Mouse (Mus musculus): ENCODE measurements around the gene Maip1. TPM values are rescaled to one million over a fixed set of nuclear protein-coding genes. Genes with fewer than 3 reads are reported as not detected.

Gene Maip1
- polyA plus RNA-seq (2015; fragmentation: Nextera tagmentation; extraction: Ambion mirVana), result 17.1 and 17.5 TPM in 2 replicates

DNA sequence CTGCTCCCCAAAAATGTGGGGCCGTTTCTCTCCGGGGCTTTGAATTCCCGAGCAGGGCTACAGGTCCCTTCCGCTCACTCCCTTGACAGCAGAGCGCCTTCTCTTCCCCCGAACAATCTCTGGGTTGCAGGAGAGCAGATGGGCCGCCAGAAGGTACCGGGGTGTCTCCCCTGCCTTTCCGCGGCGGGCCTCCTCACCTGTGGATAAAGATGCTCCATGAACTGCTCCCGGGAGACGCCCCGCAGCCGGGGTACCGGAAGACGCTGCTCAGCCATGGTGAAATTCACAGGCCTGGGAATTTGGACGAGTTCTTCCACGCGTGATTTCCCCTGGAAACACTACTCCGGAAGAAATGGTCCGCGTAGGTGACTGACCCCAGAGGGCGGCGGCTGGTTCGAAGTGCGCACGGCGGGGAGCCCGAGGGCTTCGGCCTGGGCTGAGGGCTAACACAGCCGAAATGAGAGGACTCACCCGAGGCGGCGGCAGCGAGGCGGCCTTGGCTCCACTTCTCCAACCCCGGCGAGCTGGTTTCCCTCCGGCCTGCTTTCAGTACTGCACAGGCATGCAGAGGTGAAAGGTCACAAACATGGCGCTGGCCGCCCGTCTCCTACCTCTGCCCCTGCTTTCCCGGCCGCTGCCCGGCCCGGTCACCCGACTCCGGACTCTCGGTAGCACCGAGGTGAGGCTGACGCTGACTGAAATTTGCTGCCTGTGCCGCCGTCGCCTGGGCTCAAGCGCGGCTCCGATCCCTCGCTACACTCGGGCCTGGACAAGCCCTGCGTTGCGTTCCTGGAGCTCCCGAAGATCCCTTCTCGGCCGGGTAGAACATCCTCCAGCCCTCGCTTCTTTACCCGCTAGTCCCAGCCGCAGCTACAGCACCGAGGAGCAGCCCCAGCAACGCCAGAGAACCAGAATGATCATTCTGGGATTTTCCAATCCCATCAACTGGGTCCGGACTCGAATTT is at the start of gene Maip1, which contains the start of gene Tyw5:
Gene Maip1 (plus strand): TSS at position 142 of the 965 bp plus-strand sequence.
Gene Tyw5 (minus strand): TSS at position 915 of the 965 bp plus-strand sequence.
- H3K27ac ChIP-seq, result peak within 1 kb of the TSS; percentile 97
- H3K4me3 ChIP-seq, result peak within 1 kb of the TSS; percentile 90
- peaks cover 38% of the 10 kb centered on the region for H3K4me1 ChIP-seq
- H3K27me3 ChIP-seq (replicated peaks), result no peaks in the 10 kb centered on the region
- H3K9me3 ChIP-seq, result no peaks in the 10 kb centered on the region
- peak within 1 kb of the TSS; percentile 74 for H3K4me2 ChIP-seq
- H3K9ac ChIP-seq, result peak within 1 kb of the TSS; percentile 90
- ATAC-seq (replicated peaks), result peak; percentile 96
- H3K36me3 ChIP-seq (replicated peaks), result no peaks in the 10 kb centered on the region
- WGBS, result under 1% methylated on average over 72 of the region's 72 CpGs

GRCm38 (mm10) chr1:57358546-57358945 is 47.6 kb upstream of the Maip1 start:
- H3K9me3 ChIP-seq, result no peaks in the 10 kb centered on the region
- no peak overlapping the region for H3K27ac ChIP-seq
- no peak overlapping the region for H3K4me2 ChIP-seq
- H3K9ac ChIP-seq, result no peak overlapping the region
- H3K4me3 ChIP-seq, result no peak overlapping the region
- 65% methylated on average over 5 of the region's 5 CpGs for WGBS
- H3K27me3 ChIP-seq (replicated peaks), result no peaks in the 10 kb centered on the region
- peak; percentile 60 for ATAC-seq (replicated peaks)
- H3K36me3 ChIP-seq (replicated peaks), result no peaks in the 10 kb centered on the region
- no peaks in the 10 kb centered on the region for H3K4me1 ChIP-seq

- Histone ChIP-seq H3K4me1 (no peaks in the 10 kb centered on the region), H3K4me2 (no peak overlapping the region), H3K27me3 (replicated peaks) (no peaks in the 10 kb centered on the region), H3K9me3 (no peaks in the 10 kb centered on the region), H3K36me3 (replicated peaks) (no peaks in the 10 kb centered on the region), H3K4me3 (no peak overlapping the region), H3K9ac (no peak overlapping the region), H3K27ac (no peak overlapping the region)
- ATAC-seq (replicated peaks), result no peak
- 93% methylated on average over 3 of the region's 3 CpGs for WGBS
These were observed 38.7 kb upstream of the Maip1 start for GRCm38 (mm10) chr1:57367446-57367845.

- Histone ChIP-seq H3K27me3 (replicated peaks) (no peaks in the 10 kb centered on the region), H3K4me3 (no peak overlapping the region), H3K36me3 (replicated peaks) (no peaks in the 10 kb centered on the region), H3K4me2 (no peak overlapping the region), H3K9me3 (no peaks in the 10 kb centered on the region), H3K9ac (no peak overlapping the region), H3K4me1 (no peaks in the 10 kb centered on the region), H3K27ac (no peak overlapping the region)
- no peak for ATAC-seq (replicated peaks)
- 87% methylated on average over 4 of the region's 4 CpGs for WGBS
These were observed 37.0 kb upstream of the Maip1 start for GRCm38 (mm10) chr1:57369111-57369510.

DNA sequence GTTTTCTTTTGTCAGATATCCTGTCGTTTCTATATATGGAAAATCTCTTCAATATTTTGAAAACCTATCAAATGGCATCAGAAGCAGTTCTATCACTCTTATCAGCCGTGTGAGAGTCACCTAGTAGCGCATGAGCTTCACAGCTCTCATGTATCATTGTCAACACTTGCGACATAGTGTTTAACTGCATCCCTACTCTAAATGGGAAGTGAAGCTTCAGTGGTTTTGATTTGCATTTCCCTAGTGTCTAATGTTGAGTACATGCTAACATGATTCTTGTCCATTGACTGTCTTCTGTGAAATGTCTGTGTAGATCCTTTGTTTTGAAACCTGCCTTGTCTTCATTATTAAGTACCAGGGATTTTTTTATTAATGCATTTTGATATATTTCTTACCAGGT is 35.7 kb upstream of the Maip1 start:
- WGBS, result 83% methylated on average over 4 of the region's 4 CpGs
- Histone ChIP-seq H3K4me1 (no peaks in the 10 kb centered on the region), H3K4me2 (no peak overlapping the region), H3K27me3 (replicated peaks) (no peaks in the 10 kb centered on the region), H3K9me3 (no peaks in the 10 kb centered on the region), H3K4me3 (no peak overlapping the region), H3K36me3 (replicated peaks) (no peaks in the 10 kb centered on the region), H3K27ac (no peak overlapping the region), H3K9ac (no peak overlapping the region)
- no peak for ATAC-seq (replicated peaks)

DNA sequence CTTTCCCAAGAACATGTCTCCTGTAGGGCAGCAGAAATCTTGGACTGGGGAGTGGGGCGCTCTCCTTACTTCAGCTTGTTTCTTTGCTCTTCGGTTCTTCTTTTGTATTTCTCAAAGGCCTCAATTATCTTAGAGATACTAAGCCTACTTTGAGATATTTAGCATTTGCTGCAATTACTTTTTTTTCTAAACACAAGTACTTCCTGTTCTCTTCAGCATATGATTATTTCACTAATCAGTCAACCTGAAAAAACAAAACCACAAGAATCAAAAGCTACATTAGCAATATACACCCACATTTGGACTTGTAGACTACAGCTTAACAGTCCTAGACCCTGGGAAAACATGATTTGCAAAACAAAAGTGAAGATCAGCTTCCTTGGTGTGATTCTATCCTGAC is 30.9 kb upstream of the Maip1 start:
- no peaks in the 10 kb centered on the region for H3K36me3 ChIP-seq (replicated peaks)
- ATAC-seq (replicated peaks), result no peak
- no peak overlapping the region for H3K9ac ChIP-seq
- no peak overlapping the region for H3K4me2 ChIP-seq
- H3K4me1 ChIP-seq, result peaks cover 16% of the 10 kb centered on the region
- no peak overlapping the region for H3K27ac ChIP-seq
- no peaks in the 10 kb centered on the region for H3K27me3 ChIP-seq (replicated peaks)
- 93% methylated on average over 2 of the region's 2 CpGs for WGBS
- H3K4me3 ChIP-seq, result no peak overlapping the region
- no peaks in the 10 kb centered on the region for H3K9me3 ChIP-seq

GRCm38 (mm10) chr1:57376806-57377205 is 29.3 kb upstream of the Maip1 start:
- 66% methylated on average over 6 of the region's 6 CpGs for WGBS
- Histone ChIP-seq H3K9me3 (no peaks in the 10 kb centered on the region), H3K36me3 (replicated peaks) (no peaks in the 10 kb centered on the region), H3K4me1 (peaks cover 16% of the 10 kb centered on the region), H3K4me3 (no peak overlapping the region), H3K27ac (no peak overlapping the region), H3K9ac (no peak overlapping the region), H3K4me2 (peak overlapping the region; percentile 38), H3K27me3 (replicated peaks) (no peaks in the 10 kb centered on the region)
- no peak for ATAC-seq (replicated peaks)

DNA sequence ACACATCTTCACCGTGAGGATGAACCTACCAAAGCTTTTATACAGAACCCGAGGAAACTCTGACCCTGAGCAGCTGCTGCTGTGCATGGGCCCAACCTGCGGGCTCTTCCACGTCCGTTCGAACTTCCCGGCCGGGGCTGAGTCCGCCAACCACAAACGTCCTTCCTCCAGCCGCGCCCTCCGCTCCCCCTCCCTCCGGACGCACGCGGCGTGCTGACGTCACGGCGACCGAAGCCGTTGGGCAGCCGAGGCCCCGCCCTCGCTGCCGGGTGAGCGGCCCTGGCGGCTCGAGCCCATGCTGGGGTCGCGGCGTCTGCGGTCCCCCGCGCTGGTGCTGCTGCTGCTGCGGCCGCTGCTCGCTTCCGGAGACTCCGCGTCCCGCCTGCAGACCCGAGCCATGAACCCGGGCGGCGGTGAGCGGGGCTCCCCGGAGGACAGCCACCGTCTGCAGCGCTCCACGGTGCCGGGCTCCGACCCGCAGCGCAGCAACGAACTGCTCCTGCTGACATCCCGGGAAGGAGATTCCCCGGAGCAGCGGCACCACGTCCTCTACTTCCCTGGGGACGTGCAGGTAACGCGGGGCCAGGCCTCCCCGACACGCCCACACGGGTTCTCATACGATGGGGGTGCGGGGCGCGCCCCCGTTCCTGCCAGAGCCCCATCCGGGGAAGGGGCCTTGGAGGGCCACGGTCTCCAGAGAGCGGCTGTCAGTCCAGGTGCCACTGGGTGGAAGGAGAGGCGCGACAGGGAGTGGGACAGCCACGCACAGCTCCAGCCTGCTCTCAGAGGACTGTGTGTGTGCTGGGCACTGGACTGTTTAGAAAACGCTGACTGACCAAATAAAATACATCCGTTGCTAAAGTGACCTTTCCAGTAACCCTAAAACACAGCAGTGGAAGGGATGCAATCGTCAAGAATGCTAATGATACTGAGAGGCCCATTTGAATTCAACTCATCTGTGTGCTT is 28.5 kb upstream of the Maip1 start, which contains the start of gene 1700066M21Rik:
Gene 1700066M21Rik (plus strand): TSS at position 245 of the 966 bp plus-strand sequence.
- H3K4me1 ChIP-seq, result peaks cover 16% of the 10 kb centered on the region
- under 1% methylated on average over 81 of the region's 81 CpGs for WGBS
- H3K9me3 ChIP-seq, result no peaks in the 10 kb centered on the region
- H3K27ac ChIP-seq, result peak within 1 kb of the TSS; percentile 86
- H3K4me2 ChIP-seq, result peak within 1 kb of the TSS; percentile 89
- H3K9ac ChIP-seq, result peak within 1 kb of the TSS; percentile 93
- peak; percentile 98 for ATAC-seq (replicated peaks)
- peak within 1 kb of the TSS; percentile 98 for H3K4me3 ChIP-seq
- H3K36me3 ChIP-seq (replicated peaks), result no peaks in the 10 kb centered on the region
- H3K27me3 ChIP-seq (replicated peaks), result no peaks in the 10 kb centered on the region

- Histone ChIP-seq H3K27ac (no peak overlapping the region), H3K9me3 (no peaks in the 10 kb centered on the region), H3K27me3 (replicated peaks) (no peaks in the 10 kb centered on the region), H3K4me3 (no peak overlapping the region), H3K36me3 (replicated peaks) (no peaks in the 10 kb centered on the region; the same call in 1 of the 2 replicates), H3K9ac (no peak overlapping the region), H3K4me2 (no peak overlapping the region), H3K4me1 (no peaks in the 10 kb centered on the region)
- ATAC-seq (replicated peaks), result no peak
These were observed 19.6 kb upstream of the Maip1 start for GRCm38 (mm10) chr1:57386519-57386918.

GRCm38 (mm10) chr1:57387876-57388275 is 18.3 kb upstream of the Maip1 start:
- no peak overlapping the region for H3K4me3 ChIP-seq
- peak; percentile 93 for ATAC-seq (replicated peaks)
- H3K4me2 ChIP-seq, result no peak overlapping the region
- WGBS, result 37% methylated on average over 2 of the region's 2 CpGs
- H3K36me3 ChIP-seq (replicated peaks), result no peaks in the 10 kb centered on the region; the same call in 1 of the 2 replicates
- no peak overlapping the region for H3K9ac ChIP-seq
- H3K9me3 ChIP-seq, result no peaks in the 10 kb centered on the region
- no peaks in the 10 kb centered on the region for H3K27me3 ChIP-seq (replicated peaks)
- H3K27ac ChIP-seq, result no peak overlapping the region
- no peaks in the 10 kb centered on the region for H3K4me1 ChIP-seq

GRCm38 (mm10) chr1:57388402-57389155 is 17.5 kb upstream of the Maip1 start:
- H3K4me1 ChIP-seq, result no peaks in the 10 kb centered on the region
- no peaks in the 10 kb centered on the region for H3K9me3 ChIP-seq
- H3K4me2 ChIP-seq, result no peak overlapping the region
- H3K36me3 ChIP-seq (replicated peaks), result no peaks in the 10 kb centered on the region; the same call in 1 of the 2 replicates
- H3K4me3 ChIP-seq, result no peak overlapping the region
- no peaks in the 10 kb centered on the region for H3K27me3 ChIP-seq (replicated peaks)
- no peak overlapping the region for H3K27ac ChIP-seq
- no peak overlapping the region for H3K9ac ChIP-seq
- no peak; the same call in 1 of the 2 replicates for ATAC-seq (replicated peaks)
- 79% methylated on average over 8 of the region's 8 CpGs for WGBS

Data from midbrain, embryonic 15.5 days (tissue).